Mouse (Mus musculus): ENCODE data around the gene Hspa1b.
"Not testable (repeated sequence)": the region's sequence is repeated elsewhere in the genome, so short reads cannot be mapped to it uniquely, and the experiment has no call there.

The Hspa1b gene

GRCm38 (mm10) chr17:34953904-34954303, 5.1 kb downstream of the Hspa1b start:
- DNase-seq = no peak

GRCm38 (mm10) chr17:34953258-34953657, 5.8 kb downstream of the Hspa1b start:
- DNase-seq = no peak

- DNase-seq = peak; percentile 74 to 77
These were observed 6.5 kb downstream of the Hspa1b start for GRCm38 (mm10) chr17:34952378-34953040.

DNA sequence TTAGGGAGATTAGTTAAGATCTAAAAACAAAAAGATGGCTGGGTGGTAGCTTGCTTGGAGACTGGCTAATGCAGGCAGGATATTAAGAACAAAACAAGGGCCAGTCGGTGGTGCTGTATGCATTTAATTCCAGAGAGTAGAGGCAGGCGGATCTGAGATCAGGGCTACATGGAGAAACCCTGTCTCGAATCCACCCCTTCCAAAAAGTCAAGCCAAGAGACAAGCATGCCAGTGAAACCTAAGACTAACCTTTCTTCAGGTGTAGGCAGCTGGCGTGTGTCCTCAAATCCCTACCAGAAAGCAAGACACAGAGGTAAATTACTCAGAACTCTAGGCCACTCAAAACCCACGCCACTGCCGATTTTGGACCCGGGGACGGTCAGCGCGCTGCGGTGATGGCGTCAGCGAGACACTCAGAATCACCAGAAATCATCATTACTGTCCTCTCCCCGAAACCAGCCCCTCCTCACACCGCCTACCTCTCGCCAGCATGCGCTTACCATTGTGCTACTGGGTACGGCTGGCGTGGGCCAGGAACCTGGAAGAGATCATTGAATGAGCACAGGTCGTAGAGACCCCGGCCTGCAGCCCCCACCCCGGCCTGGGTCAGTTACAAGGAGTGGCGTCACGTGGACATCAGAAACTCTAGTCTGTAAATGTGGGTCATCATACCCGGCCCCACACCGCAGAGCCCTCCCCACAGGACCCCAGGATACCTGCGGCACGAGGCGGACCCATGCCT, 7.2 kb downstream of the Hspa1b start:
- DNase-seq = no peak

DNA sequence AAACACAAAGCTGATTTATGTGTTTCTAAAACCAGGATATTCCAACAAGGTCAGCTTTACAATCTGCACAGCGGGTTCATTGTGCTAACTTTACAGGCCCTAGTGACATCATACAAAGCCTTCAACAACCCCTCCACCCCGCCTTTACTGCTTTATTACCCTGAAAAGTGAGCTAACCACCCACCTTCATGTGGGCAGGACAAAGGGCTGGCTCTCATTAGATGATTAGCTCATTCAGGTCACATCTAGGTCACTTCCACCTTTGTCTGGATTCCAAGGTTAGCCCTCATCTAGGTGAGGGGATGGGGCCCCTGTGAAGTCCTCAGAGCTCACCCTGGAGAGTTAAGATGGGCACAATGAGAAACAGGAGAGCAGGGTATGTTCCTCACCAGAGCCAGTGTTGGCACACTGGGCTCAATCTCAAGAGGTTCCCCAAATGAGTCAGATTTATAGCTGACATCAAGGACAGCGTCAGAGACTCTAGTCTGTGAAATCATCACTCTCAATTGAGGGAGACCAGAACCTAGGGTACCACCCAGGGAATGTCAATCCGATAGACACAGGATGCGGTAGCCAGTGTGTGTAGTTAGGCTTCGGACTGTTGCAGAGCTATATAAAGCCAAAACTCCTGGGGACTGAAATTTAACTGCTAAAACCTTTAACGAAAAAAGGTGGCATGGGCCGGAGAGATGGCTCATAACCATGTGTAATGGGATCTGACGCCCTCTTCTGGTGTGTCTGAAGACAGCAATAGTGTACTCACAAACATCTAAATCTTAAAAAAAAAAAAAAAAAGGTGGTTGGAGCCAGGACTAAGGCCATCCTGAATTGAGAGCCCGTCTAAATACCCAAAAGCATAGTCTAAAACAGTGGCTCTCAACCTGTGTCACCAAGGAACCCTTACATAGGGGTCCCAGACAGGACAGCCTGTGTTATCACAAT, 8.3 kb downstream of the Hspa1b start:
- DNase-seq = no peak

DNA sequence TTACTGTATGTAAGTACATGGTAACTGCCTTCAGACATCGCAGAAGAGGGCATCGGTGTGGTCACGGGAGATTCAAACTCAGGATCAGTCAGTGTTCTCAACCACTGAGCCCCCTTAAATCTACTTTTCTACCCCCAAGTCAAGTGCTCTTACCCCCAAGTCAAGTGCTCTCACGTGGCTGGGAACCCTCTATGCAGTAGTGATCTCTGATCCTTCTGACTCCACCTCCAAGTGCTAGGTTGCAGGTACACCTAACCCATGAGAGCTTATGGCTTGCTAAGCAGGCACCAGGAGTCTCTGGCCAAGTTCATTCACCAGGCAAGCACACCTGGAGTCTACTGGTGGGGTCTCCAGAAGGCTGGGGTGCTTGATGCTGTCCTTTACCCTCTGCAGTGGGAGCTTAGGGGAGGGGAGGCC, 9.5 kb downstream of the Hspa1b start:
- DNase-seq = no peak

GRCm38 (mm10) chr17:34948721-34949552, 10.1 kb downstream of the Hspa1b start:
- DNase-seq = not testable (repeated sequence)

GRCm38 (mm10) chr17:34947606-34948005, 11.4 kb downstream of the Hspa1b start:
- DNase-seq = no peak

GRCm38 (mm10) chr17:34946486-34947140, 12.4 kb downstream of the Hspa1b start:
- no peak for DNase-seq

DNA sequence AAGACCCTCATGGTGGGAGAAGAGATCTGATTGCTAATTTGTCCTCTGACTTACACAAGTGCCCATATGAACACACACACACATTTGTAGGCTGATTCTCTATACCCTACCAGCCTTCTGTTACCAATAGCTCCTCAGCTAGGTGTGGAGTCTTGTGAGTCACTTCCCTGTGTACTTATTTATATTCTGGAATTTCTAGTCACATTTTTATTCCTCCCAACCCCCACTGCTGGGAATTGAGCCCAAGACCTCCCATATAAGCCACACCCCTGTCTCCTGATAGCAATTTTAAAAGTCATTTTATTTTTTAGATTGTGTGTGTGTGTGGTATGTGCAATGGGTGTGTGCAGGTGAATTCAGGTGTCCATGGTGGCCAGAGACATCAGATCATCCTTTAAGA, 14.7 kb downstream of the Hspa1b start:
- no peak for DNase-seq

DNA sequence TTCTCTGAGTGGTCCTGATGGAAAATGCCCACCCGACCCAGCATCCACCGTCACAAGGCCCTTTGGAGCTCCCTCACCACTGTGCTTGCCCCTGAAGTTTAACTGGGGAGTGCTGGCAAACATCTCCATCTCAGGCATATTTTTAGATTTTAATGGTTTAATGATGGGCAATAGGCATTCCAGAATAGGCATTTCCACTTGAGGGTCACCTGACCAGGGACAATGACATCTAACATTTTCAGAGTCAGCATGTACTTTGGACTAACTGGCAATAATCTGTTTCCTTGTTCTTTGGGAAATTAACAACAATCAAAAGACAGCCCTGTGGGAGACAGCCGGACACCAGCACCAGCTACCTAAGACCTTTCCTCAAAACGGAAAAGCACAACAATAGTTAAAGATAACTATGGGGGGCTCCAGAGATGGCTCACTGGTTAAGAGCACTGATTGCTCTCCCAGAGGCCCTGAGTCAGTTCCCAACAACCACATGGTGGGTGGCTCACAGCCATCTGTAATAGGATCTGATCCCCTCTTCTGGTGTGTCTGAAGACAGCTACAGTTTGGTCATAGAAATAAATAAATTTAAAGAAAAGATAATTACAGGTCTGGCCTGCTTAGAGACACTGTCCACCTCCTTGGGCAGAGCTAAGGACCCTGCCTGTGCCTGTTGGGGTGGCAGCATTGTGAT, 15.8 kb downstream of the Hspa1b start:
- no peak for DNase-seq

DNA sequence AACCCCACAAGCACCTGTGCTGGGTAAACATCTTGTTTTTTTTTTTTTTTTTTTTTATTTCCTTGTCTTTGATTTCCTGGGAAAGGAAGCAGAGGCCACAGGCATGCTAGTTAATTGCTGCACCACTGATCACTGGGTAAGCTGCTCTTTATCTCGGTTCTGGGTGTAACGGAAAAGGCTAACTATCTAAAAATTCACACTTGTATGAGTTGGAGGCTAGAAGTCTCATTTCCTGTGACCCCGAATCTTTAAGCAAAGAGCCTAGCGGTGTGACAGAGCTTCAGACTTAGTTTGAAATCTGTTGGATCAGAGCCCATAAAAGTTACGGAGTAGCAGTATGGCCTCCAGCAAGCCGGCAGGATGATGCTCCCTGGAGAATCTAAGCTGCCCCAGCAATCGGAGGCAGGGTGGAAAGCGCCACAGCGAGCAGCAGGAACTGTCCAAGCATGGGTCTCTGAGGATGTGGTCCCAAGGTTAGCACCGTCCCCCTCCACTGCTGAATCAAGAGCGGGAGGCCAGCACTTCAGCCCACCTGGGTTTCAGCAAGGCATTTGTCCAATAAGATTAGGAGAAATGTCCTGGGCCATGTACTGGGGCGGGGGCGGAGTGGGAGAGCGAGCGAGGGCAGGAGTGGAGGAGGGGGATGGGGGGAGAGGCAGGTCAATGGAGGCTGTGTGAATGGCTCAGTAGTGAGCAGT, 17.5 kb downstream of the Hspa1b start:
- no peak for DNase-seq

GRCm38 (mm10) chr17:34937960-34938505, 21.0 kb downstream of the Hspa1b start:
- no peak for DNase-seq

- DNase-seq = no peak
These were observed 24.2 kb downstream of the Hspa1b start for GRCm38 (mm10) chr17:34934830-34935229.

GRCm38 (mm10) chr17:34934031-34934430, 25.0 kb downstream of the Hspa1b start:
- no peak for DNase-seq

DNA sequence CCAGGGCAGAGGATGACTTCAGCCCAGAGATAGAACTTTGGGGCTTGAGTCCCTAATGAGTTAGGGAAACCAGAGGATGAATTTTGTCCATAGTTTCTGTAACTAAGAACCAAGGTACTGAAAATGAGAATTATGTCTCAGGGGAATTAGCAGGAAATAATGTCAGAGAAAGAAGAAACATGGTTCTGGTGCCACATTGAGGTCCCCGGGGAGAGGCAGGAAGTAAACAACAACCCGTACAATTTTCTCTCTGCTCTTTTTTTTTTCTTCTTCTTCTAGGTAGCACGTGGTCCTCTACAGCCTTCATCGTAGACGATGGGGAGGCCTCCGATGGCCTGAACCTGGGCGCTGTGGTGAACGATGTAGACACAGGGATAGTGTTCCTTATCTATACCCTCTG, 26.8 kb downstream of the Hspa1b start:
- no peak for DNase-seq

- no peak for DNase-seq
These were observed 27.3 kb downstream of the Hspa1b start for GRCm38 (mm10) chr17:34931735-34932098.

- DNase-seq = peak; percentile 99
These were observed 27.8 kb downstream of the Hspa1b start, which contains the start of gene Neu1 for GRCm38 (mm10) chr17:34931061-34931734. Neu1 (plus strand) TSS chr17:34931253.

DNA sequence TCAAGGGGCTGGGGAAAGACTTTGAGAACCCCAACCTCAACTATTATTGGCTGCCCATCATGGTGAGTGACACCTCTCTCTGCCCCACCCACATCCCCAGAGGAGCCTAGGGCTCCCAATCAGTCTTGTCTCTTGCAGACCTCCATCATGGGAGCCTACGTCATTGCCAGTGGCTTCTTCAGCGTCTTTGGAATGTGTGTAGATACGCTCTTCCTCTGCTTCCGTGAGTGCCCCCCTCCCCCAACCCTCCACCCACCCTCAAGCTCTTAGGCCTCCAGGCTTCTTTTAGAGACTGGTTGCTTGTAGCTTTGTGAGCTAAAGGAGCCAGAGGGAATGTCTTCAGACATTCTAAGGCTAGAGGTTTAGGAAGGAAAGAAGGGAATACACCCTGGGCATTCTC, 30.2 kb downstream of the Hspa1b start:
- no peak for DNase-seq

All from lung, adult 18-20 months (tissue).